Mouse (Mus musculus): ENCODE measurements at regions not wholly inside any gene's neighbourhood (a gene's known extent, or its start where the extent isn't known, plus 50 kb on each side); places are given as distances from the start of the nearest gene placed in this dataset.

DNA sequence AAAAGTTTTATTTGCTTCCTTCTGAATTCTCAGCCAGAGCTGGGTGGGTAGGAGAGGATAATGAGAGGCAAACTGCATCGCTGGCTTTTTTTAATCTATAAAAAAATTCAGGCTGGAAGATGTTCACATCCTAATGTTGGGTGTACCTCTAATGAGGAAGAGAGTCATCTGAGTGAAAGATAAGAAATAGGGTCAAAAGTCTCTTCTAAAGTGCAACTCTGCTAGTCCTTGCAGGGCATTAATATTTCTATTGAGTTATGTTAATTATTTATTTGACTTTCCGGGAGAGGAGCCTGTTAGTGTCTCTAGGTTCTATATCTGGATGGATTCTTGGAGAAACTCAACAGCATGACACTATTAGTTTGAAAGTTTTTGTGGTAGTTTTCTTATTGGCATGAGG lies 182.2 kb upstream of the Camk1g start:
- TF ChIP-seq CTCF (IDR thresholded peaks at IDR 0.05; ENCODE audit: extremely low read depth, insufficient read depth, low read length): no peak
- TF ChIP-seq POLR2A (IDR thresholded peaks at IDR 0.05; ENCODE audit: extremely low read depth, insufficient read depth, low read length): no peak

All from cortical plate, adult 2 months (tissue).